Mouse (Mus musculus): ENCODE data around the gene Smco1.
"Not testable (repeated sequence)": the region's sequence is repeated elsewhere in the genome, so short reads cannot be mapped to it uniquely, and the experiment has no call there.

Gene Smco1

DNA sequence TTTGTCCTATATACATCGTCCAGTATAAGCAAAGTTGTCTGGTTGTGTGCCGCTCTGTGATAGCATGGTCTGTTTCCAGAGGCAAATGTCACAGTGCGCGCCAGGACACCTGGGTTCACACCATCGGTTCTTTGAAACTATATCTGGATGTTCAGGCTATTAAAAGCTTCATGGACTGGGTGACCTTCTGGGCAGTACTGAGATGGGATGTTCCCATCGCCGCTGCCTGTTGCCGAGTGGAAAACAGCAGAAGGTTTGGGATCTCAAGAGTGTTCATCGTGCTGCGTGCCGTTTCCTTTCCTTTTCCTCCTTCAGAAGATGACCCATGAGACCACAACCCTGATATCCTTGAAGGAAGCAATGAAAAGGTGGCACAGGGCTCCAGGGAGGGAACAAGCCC, at the start of gene Smco1:
Gene Smco1 (plus strand): TSS at position 178 of the 400 bp plus-strand sequence.
- DNase-seq (ENCODE audit: low read depth, low spot score), result no peak

DNA sequence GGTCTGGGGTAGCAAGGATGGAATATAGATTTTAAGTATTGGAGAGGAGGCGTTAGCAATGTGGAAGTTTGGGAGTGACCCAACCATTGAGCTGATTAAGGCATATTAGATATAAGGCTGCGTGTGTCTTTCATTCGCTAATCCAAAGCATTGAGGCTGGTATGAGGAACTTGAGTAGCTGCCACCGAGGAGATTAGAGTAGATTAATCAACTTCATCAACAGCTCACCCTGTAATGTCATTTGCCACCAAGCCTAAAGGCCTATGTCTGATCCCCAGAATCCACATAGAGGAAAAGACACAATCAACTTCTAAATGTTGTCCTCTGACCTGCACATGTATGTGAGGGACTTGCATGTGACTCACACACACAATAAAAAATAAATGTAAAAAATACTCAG, 49.5 kb upstream of the Smco1 start:
- DNase-seq (ENCODE audit: low read depth, low spot score), result no peak

DNA sequence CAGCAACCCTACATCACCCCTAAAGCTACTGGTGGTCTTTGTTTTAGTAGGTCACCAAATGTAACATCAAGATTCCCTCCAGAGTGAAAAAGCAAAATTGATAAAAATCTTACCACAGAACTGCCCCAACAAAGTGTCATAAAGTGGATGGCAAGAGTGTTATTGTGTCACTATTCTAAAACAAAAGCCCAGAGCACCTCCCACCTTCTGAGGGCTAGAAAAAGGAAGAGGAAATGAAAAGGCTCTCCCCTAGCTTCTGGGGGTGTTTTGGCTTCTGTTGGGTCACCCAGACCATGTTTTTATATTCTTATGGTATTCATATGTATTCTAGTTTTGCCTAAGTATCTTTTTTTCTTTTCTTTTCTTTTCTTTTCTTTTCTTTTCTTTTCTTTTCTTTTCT, 48.9 kb upstream of the Smco1 start:
- DNase-seq (ENCODE audit: low read depth, low spot score), result no peak

DNA sequence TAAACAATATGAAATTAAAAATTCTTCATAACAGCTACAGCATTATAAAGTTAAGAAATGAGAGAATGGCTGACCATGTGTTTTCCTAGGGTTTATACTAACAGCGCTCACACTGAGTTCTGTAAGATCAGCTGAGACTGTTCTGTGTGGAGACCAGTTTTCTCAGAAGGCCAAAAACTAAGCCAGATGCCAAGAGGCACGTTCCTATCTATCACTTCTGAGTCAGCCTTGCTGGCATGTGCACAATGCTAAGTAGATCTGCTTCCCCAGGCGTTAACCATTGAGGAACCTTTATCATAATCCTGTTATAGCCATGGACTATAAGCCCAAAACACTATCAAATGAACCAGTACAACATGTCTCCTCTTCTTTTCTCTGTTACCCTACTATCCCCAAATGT, 39.2 kb upstream of the Smco1 start:
- not testable (repeated sequence) for DNase-seq (ENCODE audit: low read depth, low spot score)

DNA sequence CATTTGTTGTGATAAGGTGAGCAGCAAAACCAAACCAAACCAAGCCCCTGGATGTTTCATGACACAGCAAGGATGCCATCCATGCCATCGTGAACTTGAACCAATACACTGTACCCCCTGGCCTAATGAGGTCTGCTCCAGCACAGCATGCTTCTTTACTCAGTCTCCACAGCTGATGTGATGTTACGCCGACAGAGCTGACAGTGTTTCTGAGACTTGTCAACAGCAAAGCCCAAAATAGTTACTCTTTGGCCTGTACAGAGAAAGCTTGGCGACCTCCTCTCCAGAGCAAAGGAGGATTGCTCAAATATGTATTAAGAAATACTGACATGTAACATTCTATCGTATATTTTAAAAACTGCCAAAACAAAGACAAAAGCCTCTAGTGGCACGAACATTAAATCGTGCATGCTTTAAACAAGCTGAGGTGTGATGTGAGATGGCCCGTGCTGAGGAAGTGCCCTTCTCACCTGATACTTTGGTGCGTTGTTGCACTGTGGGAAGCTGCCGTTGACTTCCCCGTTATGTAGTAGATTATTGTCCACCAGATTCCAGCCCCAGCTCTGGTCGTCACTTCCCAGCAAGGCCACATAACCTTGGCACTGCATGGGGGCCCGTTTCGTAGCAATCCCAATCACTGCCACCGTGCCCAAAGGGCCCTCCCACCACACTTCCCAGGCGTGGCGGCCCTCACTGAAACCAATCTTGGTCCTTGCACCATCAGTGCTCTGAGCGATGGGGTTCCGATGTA, 33.2 kb upstream of the Smco1 start:
- no peak for DNase-seq (ENCODE audit: low read depth, low spot score)

DNA sequence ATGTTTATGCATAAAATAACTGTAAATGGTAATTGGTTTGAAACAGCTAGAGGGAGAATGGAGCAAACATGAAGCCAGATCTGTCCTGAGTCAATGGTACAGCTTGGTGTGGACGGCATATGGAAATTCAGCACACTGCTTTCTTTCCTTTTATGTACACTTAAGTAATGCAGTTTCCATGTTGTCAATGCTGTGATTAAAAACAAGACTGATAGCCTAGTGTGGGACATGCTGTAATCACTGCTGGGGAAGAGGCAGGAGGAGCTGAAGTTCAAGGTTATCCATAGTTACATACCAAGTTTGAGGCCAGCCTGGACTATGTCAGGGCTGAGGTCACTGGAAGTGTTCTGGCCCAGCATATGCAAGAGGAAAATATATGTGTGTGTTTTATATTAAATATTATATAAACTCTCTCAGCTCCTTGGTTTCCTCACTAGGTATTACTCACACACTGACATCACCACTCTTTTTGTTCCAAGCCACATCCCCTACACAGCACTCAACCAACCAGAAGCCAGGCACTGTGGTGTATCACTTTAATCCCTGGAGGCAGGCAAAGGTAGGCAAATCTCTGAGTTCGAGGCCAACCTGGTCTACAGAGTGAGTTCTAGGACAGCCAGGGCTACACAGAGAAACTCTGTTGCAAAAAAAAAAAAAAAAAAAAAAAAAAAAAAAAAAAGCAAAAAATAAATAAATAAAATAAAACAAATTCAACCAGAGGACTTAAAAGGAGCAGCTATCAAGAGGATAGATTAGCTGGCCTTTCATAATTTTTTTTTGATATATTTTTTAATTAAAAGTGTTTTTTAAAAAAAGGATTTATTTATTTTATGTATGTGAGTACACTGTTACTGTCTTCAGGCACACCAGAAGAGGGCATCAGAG, 31.6 kb upstream of the Smco1 start:
- no peak for DNase-seq (ENCODE audit: low read depth, low spot score)

DNA sequence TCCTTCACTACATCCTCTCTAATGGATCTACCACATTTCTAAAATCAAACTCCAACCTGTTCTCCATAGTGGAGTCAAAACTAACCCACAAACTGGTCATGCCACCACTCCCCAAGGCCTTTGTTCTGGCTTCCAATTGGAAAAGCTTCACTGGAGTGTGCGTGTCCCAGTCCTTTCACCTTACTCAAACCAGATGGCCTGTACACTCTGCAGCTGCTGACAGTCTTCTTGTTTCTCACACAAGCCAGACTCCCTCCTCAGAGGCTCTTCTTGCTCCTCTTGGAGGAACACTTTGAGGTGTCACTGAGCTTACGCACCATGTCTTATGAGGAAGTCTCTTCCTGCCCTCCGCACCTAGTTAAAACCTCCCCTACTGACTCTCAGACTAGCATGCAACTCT, 27.4 kb upstream of the Smco1 start:
- no peak for DNase-seq (ENCODE audit: low read depth, low spot score)

DNA sequence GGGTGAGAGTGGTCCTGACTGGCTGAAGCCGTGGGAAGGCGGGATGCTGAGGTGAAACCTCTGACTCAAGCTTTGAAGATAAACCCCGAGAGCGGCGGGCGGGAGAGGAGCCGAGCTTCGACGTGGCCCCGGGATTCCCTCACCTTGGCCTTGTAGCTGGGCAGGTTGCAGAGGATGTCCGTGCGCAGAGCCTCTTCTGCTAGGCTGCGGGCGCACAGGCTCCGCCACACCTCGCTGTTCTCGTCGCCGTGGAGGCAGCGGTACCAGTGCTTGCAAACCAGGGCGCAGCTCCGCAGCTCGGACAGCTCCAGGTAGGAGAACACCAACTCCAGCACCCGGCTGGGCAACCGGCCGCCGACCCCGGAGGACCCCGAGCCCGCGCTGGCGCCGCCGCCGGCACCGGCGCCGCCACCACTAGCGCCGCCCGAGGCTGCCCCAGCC, 24.9 kb upstream of the Smco1 start:
- peak; percentile 39 for DNase-seq (ENCODE audit: low read depth, low spot score)

DNA sequence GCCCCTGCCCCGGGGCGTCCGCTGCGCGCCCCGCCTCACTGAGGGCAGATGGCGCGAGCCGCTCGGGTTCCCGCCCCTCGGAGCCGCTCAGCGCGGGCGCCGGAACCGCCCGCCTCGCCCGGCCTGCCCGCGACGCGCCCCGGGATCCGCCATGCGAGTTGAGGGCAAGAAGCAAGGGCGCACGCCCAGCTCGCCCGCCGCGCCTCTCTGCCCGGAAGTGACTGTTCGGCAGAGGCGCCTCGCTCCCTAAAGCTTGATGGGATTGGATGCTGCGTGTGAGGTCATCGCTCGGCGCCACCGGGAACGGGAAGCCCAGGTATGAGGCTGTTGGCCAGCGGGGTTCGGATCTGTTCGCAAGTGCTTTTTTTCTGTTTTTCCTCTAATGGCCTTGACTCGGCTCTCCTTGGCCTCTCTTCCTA, 24.3 kb upstream of the Smco1 start, which contains the start of the genes Fbxo45 and Wdr53:
Gene Fbxo45 (minus strand): TSS at position 207 of the 419 bp plus-strand sequence.
Gene Wdr53 (plus strand): TSS at position 276 of the 419 bp plus-strand sequence.
- peak; percentile 92 for DNase-seq (ENCODE audit: low read depth, low spot score)

DNA sequence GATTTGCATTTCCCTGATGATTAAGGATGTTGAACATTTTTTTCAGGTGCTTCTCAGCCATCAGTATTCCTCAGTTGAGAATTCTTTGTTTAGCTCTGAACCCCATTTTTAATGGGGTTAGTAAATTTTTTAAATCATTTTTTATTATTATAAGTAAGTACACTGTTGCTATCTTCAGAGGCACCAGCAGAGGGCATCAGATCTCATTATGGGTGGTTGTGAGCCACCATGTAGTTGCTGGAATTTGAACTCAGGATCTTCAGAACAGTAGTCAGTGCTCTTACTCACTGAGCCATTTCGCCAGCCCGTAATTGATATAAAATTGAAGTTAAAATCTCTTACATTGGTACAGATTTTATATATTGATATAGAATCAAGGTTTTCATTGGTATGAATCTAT, 7.0 kb upstream of the Smco1 start:
- not testable (repeated sequence) for DNase-seq (ENCODE audit: low read depth, low spot score)

DNA sequence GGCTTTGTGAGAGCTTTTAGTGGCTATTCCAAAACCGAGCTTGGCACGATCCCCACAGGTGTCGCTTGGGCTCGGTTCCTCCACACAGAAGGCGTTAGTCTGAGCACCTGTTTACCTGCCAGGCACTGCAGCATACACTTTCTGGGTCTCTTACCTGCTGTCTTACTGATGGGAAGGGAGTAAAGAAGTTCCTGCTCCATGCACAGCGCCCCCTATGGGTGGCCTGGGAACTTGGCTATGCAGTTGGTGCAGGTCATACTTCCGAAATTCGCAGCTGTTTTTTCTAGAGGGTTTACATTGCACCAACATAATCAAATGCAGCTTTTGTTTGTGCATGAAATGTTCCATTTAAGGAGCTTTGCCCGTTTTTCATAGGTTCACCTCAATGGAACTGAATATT, 2.1 kb downstream of the Smco1 start:
- peak; percentile 52 for DNase-seq (ENCODE audit: low read depth, low spot score)

DNA sequence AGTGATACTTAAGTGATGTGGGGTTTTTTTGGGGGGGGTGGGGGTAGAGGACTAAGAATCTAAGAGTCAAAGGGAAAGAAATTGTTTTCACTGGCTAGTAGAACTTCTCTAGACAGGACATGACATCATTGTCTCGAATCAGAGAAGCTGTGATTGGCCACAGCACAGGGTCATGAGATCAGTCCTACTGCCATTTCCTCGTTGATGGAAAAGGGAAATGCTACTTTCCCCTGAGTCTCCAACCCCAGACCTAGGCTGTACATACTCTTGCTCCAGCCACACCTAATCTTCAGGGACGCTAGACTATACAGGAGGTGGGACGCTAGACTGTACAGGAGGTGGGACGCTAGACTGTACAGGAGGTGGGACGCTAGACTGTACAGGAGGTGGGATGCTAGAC, 3.8 kb downstream of the Smco1 start:
- no peak for DNase-seq (ENCODE audit: low read depth, low spot score)

DNA sequence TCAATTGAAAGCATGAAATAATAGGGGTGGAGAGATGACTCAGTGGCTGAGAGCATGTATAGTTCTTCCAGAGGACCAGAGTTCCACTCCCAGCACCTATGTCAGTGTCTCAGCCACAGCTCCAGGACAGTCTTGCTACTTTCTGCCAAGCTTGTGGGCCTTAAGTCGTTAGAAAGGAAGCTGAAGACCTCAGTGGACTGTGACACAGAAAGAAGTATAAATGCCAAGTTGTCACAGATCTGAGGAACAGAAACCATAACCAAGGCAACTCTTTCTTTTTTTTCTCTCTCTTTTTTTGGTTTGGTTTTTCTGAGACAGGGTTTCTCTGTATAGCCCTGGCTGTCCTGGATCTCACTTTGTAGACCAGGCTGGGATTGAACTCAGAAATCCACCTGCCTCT, 4.6 kb downstream of the Smco1 start:
- DNase-seq (ENCODE audit: low read depth, low spot score), result no peak

DNA sequence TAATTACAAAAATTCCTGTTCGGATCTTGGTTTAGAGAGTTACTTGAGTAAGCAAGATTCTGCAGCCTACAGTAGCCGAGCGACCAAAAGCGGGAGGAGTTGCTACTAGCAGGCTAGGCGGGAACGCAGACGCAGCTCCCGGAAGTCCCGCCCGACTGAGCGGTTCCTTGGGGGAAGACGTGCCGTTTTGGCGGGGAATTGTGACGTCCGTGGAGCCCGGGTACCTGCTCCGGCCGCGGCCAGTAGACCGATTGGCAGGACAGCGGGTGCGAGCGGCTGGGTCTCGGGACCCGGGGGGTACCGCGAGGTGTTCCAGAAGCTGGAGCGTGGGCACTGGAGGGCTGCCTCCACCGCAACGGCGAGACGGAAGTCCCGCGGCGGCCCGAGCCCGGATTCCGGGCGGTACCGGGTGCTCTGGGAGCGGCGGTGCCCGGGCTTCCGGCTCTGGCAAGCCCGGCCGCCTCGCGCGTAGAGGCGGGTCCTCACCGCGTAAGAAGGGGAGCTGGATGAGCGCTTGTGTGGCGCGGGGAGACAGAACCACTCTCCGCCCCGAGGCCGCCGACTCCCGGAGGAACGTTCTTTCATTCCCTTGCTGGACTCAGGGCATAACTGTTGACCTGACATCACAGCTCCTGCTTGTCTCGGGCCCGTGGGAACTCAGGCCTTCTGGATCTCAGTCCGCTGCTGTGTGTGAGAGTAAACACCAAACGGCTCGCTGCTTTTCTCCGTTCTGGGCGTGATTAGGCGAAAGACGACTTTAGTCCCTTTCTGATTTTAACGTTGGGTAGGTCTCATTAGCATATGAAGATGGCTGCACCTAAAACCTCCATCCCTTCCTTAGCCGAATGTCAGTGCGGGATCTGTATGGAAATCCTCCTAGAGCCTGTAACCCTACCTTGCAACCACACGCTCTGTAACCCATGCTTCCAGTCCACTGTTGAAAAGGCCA, 6.3 kb downstream of the Smco1 start, which contains the start of gene Rnf168:
Gene Rnf168 (plus strand): TSS at position 152 of the 949 bp plus-strand sequence.
- peak; percentile 61 for DNase-seq (ENCODE audit: low read depth, low spot score)

DNA sequence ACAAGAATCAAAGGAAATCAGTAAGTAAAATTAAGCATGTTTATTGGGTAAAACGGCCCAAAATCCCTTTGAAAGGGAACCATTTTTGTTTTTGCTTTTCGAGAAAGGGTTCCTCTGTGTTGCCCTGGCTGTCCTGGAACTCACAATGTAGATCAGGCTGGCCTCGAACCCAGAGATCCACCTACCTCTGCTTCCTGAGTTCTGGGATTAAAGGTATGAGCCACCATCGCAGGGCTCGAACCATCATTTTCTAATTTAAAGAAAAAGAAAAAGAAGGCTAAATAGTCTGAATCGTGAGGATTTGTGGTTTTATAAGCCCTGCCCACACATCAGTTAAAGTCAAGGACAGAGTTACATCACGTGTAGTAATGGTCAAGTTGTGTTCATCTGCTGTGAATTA, 7.1 kb downstream of the Smco1 start:
- no peak for DNase-seq (ENCODE audit: low read depth, low spot score)

DNA sequence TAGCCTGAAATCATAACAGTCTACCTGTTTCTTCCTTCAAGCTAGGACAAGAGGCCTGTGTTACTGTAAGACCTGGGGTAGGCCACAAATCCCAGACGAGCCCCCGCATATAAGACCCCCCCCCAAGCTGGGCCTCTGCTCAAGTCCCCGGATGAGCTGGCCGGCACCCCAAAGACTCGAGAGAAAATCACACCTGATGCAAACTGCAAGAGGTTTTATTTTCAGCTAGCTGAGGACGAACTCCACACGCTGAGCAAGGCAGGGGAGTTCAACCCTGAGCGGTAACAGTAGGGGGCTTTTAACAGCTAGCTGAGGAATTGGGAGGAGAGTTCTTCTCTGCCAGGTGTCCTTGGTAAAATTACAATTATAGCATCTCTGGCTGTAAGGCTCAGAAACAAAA, 8.9 kb downstream of the Smco1 start:
- no peak for DNase-seq (ENCODE audit: low read depth, low spot score)

DNA sequence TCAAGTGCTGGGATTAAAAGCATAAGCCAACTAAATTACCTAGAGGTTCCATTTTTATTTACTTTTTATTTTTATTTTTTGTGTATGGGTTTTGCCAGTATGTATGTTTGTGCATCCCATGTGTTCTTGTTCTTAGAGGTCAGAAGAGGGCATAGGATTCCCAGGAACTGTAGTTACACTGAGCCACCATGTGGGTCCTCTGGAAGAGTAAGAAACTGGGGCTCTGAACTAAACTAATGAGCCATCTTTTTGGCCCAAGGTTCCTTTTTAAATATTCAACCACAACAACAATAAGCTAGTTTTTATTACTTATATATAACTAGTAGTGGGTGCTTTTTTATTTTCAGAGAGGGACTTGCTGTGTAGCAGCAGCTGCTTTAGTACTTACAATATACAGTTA, 11.3 kb downstream of the Smco1 start:
- DNase-seq (ENCODE audit: low read depth, low spot score), result no peak

DNA sequence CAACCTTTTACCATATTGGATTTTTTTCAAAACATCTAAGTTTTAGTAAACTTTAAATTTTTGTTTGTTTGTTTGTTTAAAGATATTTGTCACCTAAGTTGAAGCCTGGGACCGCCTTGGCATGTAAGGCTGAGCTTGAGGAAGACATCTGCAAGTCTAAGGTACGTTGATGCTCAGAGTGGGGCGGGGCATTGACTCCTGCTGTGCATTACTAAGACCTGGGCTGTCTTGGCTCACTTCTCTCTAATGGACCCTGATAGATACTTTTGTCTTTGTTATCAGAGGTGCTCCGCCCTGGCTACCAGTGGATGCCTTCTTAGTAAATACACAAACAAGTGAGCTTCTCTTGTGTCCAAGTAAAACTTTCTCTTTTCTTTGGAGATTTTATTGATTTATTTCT, 20.6 kb downstream of the Smco1 start:
- no peak for DNase-seq (ENCODE audit: low read depth, low spot score)

DNA sequence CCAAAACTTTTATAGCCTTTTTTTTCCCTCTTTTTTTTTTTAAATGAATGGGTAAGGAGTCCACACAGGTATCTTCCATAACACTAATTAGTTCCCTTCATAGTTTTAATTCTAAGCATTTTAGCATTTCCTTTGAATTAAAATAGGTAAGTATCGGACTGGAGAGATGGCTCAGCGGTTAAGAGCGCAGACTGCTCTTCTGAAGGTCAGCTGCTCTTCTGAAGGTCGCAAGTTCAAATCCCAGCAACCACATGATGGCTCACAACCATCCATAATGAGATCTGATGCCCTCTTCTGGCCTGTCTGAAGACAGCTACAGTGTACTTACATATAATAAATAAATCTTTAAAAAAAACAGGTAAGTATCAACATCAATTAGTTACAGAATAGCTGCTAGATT, 28.3 kb downstream of the Smco1 start:
- DNase-seq (ENCODE audit: low read depth, low spot score), result not testable (repeated sequence)

DNA sequence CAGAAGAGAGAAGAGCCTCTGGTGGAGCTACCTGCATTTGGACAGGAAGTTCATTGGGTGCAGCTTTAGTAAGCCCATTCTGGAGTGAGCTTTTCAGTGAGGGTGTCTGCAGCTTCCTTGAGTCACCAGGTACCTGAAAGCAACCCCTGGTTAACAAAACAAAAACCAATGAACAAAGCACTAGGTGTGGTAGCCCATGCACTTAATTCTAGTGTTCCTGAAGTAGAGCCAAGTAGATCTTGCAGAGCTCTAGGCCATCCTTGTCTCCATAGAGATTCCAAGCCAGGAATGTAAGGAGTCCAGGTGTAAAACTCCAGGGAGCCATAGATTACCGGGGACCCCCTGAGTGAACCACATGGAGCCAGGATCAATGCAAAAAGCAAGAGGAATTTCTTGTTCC, 31.8 kb downstream of the Smco1 start:
- peak; percentile 40 for DNase-seq (ENCODE audit: low read depth, low spot score)

DNA sequence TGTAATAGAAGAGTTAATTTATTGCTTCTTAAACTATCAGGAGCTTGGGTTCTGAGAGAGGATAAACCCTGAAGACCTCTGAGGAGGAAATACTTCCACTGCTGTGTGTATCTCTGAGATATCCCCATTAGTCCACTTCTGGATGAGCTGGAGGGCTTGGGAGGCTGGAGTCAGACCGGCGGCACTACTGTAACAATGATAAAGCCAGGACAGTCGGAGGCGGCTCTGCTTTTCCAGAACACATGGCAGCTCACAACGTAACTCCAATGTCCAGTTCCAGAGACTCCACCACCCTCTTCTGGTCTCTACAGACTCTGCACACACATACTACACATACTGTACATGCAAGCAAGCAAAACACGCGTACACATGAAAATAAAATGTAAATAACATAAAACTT, 32.6 kb downstream of the Smco1 start:
- DNase-seq (ENCODE audit: low read depth, low spot score), result no peak

Measured in WW6 (cell line).